Mouse (Mus musculus) heart, embryonic 16.5 days (tissue): ENCODE data around the gene Znhit3. TPM values are rescaled to one million over a fixed set of nuclear protein-coding genes. Genes with fewer than 3 reads are reported as not detected.

ENCODE experiments used
- ATAC-seq: fragments of 200-750 bp; cut with Nextera tagmentation; replicated peaks from 2 replicates; pipeline ENCODE4 v1.8.0; 2017; ENCODE audit warnings: moderate number of reproducible peaks; ENCODE audit not compliant: insufficient read depth, low FRiP score; ENCODE audit errors: extremely low read depth
- H3K27ac ChIP-seq: fragments of 300-500 bp; sonication (generic); 2 replicates; pipeline ENCODE4 v1.5.1; 2014; ENCODE audit warnings: mild to moderate bottlenecking, low read length, control low read depth, moderate library complexity
- H3K27me3 ChIP-seq: fragments of 300-500 bp; sonication (generic); 2 replicates; pipeline ENCODE4 v1.6.1; 2014; ENCODE audit warnings: low read length, mixed read lengths; ENCODE audit not compliant: control insufficient read depth, insufficient read depth
- H3K36me3 ChIP-seq: fragments of 300-500 bp; sonication (generic); 2 replicates; pipeline ENCODE4 v1.6.1; 2014; ENCODE audit not compliant: control insufficient read depth, insufficient read depth
- H3K4me1 ChIP-seq: fragments of 300-500 bp; sonication (generic); 2 replicates; pipeline ENCODE4 v1.6.1; 2014; ENCODE audit warnings: low read length, mixed read lengths; ENCODE audit not compliant: control insufficient read depth, insufficient read depth
- H3K4me2 ChIP-seq: fragments of 300-500 bp; sonication (generic); 2 replicates; pipeline ENCODE4 v1.6.1; 2014; ENCODE audit warnings: low read depth, mild to moderate bottlenecking, control low read depth, low read length
- H3K4me3 ChIP-seq: fragments of 300-500 bp; sonication (generic); 2 replicates; pipeline ENCODE4 v1.5.1; 2014; ENCODE audit warnings: mild to moderate bottlenecking, control low read depth, low read length
- H3K9ac ChIP-seq: fragments of 300-500 bp; sonication (generic); 2 replicates; pipeline ENCODE4 v1.6.1; 2014; ENCODE audit warnings: low read length, control low read depth
- H3K9me3 ChIP-seq: fragments of 300-500 bp; sonication (generic); replicated peaks from 2 replicates; pipeline ENCODE4 v1.6.1; 2016; ENCODE audit warnings: low read length; ENCODE audit not compliant: control insufficient read depth
- WGBS: fragments of 180-500 bp; shearing (Covaris S2); extraction: QIAGEN DNeasy Blood & Tissue Kit; methylation state at CpG from one replicate; pipeline ENCODE4 v1.1.7; 2014; 5-methylcytosine and 5-hydroxymethylcytosine counted together
- polyA plus RNA-seq: library from polyadenylated mRNA; unstranded; fragments of >200 nt; fragmentation: Nextera tagmentation; extraction: Ambion mirVana; gene quantifications from 2 replicates; pipeline ENCODE4 v1.2.1, GENCODE M21; 2015

The Znhit3 gene
- 37.6 and 38.0 TPM in 2 replicates for polyA plus RNA-seq

- Histone ChIP-seq H3K4me3 (peak within 1 kb of the TSS; percentile 81), H3K27ac (peak within 1 kb of the TSS; percentile 9; the same call in 1 of the 2 replicates), H3K4me2 (peak within 1 kb of the TSS; percentile 73), H3K27me3 (no peaks in the 10 kb centered on the region), H3K4me1 (peaks cover 10% of the 10 kb centered on the region), H3K9ac (peak within 1 kb of the TSS; percentile 85), H3K36me3 (peaks cover 9% of the 10 kb centered on the region), H3K9me3 (no peaks in the 10 kb centered on the region)
- WGBS: 4% methylated on average over 34 of the region's 34 CpGs
- ATAC-seq: peak; percentile 85
Observed at GRCm38 (mm10) chr11:84916053-84916702, at the start of gene Znhit3. Znhit3 (minus strand) TSS chr11:84916366.

DNA sequence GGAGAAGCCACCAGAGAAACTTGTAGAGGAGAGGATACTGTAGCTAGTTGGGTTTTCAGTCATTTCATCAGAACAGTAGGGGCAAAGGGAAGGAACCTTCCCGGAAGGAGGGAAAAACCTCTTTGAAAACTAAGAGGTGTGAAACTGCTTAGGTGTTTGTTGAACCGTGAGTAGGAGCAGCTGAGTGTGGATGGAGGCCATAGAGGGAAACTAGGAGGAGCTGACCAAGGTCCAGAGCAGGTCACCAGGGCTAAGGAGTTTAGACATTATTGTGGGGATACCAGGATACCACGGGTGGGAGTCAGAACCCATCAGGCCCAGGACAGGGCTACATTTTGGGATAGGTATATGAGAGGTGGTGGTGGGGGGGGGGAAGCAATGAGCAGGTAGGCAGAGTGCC lies 47.4 kb upstream of the Znhit3 start:
- no peak overlapping the region for H3K9ac ChIP-seq
- H3K4me3 ChIP-seq: no peak overlapping the region
- no peaks in the 10 kb centered on the region for H3K9me3 ChIP-seq
- ATAC-seq: no peak
- peaks cover 10% of the 10 kb centered on the region for H3K4me1 ChIP-seq
- no peaks in the 10 kb centered on the region for H3K36me3 ChIP-seq
- H3K27me3 ChIP-seq: peaks cover 7% of the 10 kb centered on the region
- no peak overlapping the region for H3K4me2 ChIP-seq
- H3K27ac ChIP-seq: no peak overlapping the region
- WGBS: 82% methylated on average over 3 of the region's 3 CpGs

GRCm38 (mm10) chr11:84962536-84962935 lies 46.4 kb upstream of the Znhit3 start:
- H3K27ac ChIP-seq: no peak overlapping the region
- H3K9ac ChIP-seq: no peak overlapping the region
- H3K36me3 ChIP-seq: no peaks in the 10 kb centered on the region
- H3K27me3 ChIP-seq: peaks cover 14% of the 10 kb centered on the region
- H3K4me2 ChIP-seq: no peak overlapping the region
- H3K4me3 ChIP-seq: no peak overlapping the region
- peaks cover 17% of the 10 kb centered on the region for H3K4me1 ChIP-seq
- H3K9me3 ChIP-seq: no peaks in the 10 kb centered on the region
- ATAC-seq: no peak
- 84% methylated on average over 4 of the region's 4 CpGs for WGBS

- H3K36me3 ChIP-seq: no peaks in the 10 kb centered on the region
- no peak overlapping the region for H3K9ac ChIP-seq
- H3K4me3 ChIP-seq: no peak overlapping the region
- ATAC-seq: no peak
- H3K4me1 ChIP-seq: peaks cover 20% of the 10 kb centered on the region
- H3K27me3 ChIP-seq: peaks cover 23% of the 10 kb centered on the region
- H3K27ac ChIP-seq: no peak overlapping the region
- 94% methylated on average over 4 of the region's 4 CpGs for WGBS
- no peak overlapping the region for H3K4me2 ChIP-seq
- no peaks in the 10 kb centered on the region for H3K9me3 ChIP-seq
Observed at GRCm38 (mm10) chr11:84961571-84961970, 45.4 kb upstream of the Znhit3 start.

GRCm38 (mm10) chr11:84960780-84961179 lies 44.6 kb upstream of the Znhit3 start:
- Histone ChIP-seq H3K36me3 (no peaks in the 10 kb centered on the region), H3K4me3 (no peak overlapping the region), H3K4me1 (peaks cover 20% of the 10 kb centered on the region), H3K9me3 (no peaks in the 10 kb centered on the region), H3K27ac (no peak overlapping the region), H3K27me3 (peaks cover 31% of the 10 kb centered on the region), H3K9ac (no peak overlapping the region), H3K4me2 (no peak overlapping the region)
- 67% methylated on average over 6 of the region's 6 CpGs for WGBS
- no peak for ATAC-seq

GRCm38 (mm10) chr11:84960291-84960690 lies 44.1 kb upstream of the Znhit3 start:
- Histone ChIP-seq H3K27ac (no peak overlapping the region), H3K36me3 (no peaks in the 10 kb centered on the region), H3K9ac (no peak overlapping the region), H3K4me1 (peaks cover 20% of the 10 kb centered on the region), H3K4me2 (peak overlapping the region; percentile 31; the same call in 1 of the 2 replicates), H3K4me3 (no peak overlapping the region), H3K9me3 (no peaks in the 10 kb centered on the region), H3K27me3 (peaks cover 31% of the 10 kb centered on the region)
- no peak for ATAC-seq
- 44% methylated on average over 3 of the region's 3 CpGs for WGBS

- Histone ChIP-seq H3K9me3 (no peaks in the 10 kb centered on the region), H3K27me3 (peaks cover 31% of the 10 kb centered on the region), H3K27ac (no peak overlapping the region), H3K4me2 (peak overlapping the region; percentile 31; the same call in 1 of the 2 replicates), H3K4me1 (peaks cover 20% of the 10 kb centered on the region), H3K9ac (no peak overlapping the region), H3K36me3 (no peaks in the 10 kb centered on the region), H3K4me3 (no peak overlapping the region)
- 3% methylated on average over 9 of the region's 9 CpGs for WGBS
- no peak for ATAC-seq
Observed at GRCm38 (mm10) chr11:84959701-84960181, 43.6 kb upstream of the Znhit3 start.

DNA sequence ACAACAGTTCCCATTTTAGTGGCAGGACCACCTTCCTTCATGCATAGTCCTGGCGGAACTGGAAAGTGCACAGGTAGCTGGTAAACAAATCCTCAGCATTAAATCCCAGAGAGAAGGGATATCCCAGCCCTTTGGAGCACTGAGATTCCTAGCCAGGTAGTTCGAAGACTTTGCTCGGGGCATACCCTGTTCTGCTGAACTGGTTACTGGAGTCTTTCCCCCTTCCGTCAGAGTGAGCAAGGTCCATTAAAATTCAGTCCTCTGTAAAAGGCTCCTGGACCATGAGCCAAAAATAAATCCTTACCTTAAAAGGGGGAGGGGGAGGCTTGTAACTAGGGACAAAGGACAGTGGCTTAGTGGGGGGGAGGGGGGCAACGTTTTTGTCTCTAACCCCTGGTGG lies 43.0 kb upstream of the Znhit3 start:
- no peak overlapping the region for H3K27ac ChIP-seq
- no peaks in the 10 kb centered on the region for H3K9me3 ChIP-seq
- ATAC-seq: no peak
- H3K36me3 ChIP-seq: no peaks in the 10 kb centered on the region
- H3K9ac ChIP-seq: no peak overlapping the region
- H3K4me1 ChIP-seq: peaks cover 20% of the 10 kb centered on the region
- WGBS: 29% methylated on average over 5 of the region's 5 CpGs
- no peak overlapping the region; the same call in 1 of the 2 replicates for H3K4me2 ChIP-seq
- peaks cover 31% of the 10 kb centered on the region for H3K27me3 ChIP-seq
- no peak overlapping the region for H3K4me3 ChIP-seq

DNA sequence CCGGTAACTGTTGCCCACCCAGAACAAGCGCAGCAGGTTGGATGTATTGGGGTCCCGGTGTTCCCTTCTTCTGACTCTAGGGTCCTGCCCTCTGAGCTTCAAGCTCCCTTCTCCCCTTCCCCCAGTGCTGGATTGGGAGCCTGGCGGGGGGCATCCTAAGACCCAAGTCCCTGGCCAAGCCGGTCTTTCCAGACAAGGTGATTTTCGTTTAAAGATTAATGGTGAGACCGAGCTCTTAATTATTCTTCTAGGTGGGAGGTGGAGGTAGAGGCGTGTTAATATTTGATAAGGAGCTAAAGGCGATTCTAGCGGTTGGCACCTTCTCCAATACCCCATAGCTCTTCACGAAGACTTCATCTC lies 42.1 kb upstream of the Znhit3 start:
- H3K9me3 ChIP-seq: no peaks in the 10 kb centered on the region
- peaks cover 31% of the 10 kb centered on the region for H3K27me3 ChIP-seq
- peak overlapping the region; percentile 37 for H3K4me3 ChIP-seq
- peak overlapping the region; percentile 60; the same call in 1 of the 2 replicates for H3K4me2 ChIP-seq
- no peak for ATAC-seq
- H3K9ac ChIP-seq: no peak overlapping the region
- H3K27ac ChIP-seq: no peak overlapping the region
- H3K4me1 ChIP-seq: peaks cover 20% of the 10 kb centered on the region
- WGBS: 5% methylated on average over 11 of the region's 11 CpGs
- H3K36me3 ChIP-seq: no peaks in the 10 kb centered on the region
